Mouse (Mus musculus): ENCODE data around the gene Pnldc1. TPM values are rescaled to one million over a fixed set of nuclear protein-coding genes. Genes with fewer than 3 reads are reported as not detected.

The Pnldc1 gene
- 1 to 10 TPM; 2.0 to 3.2 TPM for total RNA-seq (2023)

DNA sequence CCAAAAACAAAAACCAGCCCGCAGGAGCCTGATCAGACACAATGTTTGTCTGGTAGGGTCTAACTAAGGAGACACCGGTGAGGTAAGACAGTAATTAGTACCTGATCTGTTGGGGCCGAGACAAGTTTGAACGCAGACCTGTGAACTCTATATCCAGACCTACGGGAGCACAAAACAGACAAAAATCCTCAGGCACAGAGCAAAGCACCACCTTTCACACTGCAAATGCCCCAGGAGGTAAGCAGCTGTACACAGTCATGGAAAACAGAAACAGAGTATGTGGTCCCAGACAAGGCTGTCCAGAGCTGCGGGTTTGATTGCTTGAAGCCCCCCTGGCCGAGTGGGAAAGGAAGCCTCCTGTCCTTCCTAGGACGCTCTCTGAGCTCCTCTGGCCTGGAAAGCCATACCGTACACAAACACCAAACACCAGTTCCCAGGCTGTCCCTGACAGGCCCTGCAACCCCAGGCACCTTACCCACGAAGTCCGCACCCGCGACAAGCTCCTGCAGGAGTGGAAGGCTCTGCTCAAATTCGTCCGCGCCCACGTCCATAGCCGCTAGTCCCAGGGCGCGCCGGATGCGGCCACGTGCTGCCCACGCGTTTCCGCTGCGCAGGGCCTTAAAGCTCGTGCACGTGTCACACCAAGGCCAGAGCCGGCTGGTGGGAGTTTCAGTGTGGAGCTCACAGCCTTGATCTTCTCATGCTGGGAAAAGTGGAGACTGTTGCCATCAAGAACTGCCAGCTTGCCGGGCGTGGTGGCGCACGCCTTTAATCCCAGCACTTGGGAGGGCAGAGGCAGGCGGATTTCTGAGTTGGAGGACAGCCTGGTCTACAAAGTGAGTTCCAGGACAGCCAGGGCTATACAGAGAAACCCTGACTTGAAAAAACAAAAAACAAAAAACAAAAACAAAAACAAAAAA, at the start of gene Pnldc1:
Pnldc1 (minus strand) TSS at position 870 of the 920 bp plus-strand sequence.

DNA sequence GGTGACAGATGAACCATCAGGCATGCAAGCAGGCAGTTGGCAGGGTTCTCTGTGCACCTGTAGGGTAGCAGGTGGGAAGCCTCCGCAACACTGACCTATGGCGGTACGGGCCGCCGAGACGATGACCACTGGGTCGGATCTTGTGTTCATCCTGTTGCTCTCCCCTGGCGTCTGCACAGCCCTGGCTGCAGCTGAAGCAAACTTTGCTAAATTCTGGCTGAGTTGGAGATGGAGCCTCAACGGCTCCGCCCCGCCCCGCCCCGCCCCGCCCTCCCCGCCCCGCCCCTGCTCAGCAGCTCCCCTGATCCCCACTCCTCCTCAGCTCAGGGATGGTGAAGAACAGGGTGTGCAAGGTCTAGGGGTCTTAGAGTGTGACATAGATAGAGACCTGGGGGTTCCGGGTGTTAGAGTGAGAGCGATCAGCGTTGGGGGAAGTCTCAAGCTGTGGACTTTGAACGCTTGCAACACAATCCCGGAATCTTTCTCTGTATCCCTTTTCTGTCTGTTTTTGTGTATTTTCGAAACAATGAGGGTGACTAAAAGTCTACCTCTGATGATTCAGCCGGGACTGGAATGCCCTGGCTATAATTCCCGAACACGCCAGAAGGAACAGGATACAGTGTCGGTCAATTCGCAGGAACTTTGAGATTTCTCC, 30.2 kb upstream of the Pnldc1 start, which contains the start of gene Acat3:
Acat3 (minus strand) TSS at position 450 of the 655 bp plus-strand sequence.

GRCm38 (mm10) chr17:12915881-12916583, 6.0 kb upstream of the Pnldc1 start, which contains the start of gene Mrpl18:
Gene Mrpl18, minus strand, starts transcription at chr17:12916345.

GRCm38 (mm10) chr17:12915488-12915880, 5.5 kb upstream of the Pnldc1 start, which contains the start of gene Tcp1:
Gene Tcp1, plus strand, starts transcription at chr17:12915701.

GRCm38 (mm10) chr17:12875734-12876133, 34.3 kb downstream of the Pnldc1 start, which contains the start of gene Mrgprh:
Gene Mrgprh, plus strand, starts transcription at chr17:12876034.

DNA sequence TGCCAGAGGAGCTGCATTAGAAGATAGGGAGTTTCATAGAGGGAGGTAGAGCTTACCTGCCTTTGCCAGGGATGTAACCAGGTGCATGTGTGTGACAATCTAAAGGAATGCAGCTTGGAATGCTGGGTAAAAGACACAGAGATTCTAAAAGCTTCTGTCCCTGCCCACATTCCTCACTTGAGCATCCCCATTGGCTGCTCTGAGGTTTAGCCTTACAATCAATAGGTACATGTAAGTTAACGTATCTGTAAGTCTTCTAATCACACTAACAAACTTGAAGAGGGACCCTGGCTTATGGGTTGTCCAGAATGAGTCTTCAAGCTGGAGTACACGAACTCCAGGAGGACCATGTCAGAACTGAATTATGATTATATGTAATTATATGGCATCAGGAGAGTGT, 42.0 kb downstream of the Pnldc1 start, which contains the start of gene Mas1:
Mas1 (minus strand) TSS at position 101 of the 400 bp plus-strand sequence.

Other genes starting within 250 kb of the Pnldc1 start
- gene Slc22a1, start 234.4 kb downstream of the Pnldc1 start, total RNA-seq (2023), result not detected
- gene Igf2r, start 140.6 kb downstream of the Pnldc1 start, total RNA-seq (2023), result 10 to 100 TPM in 1 of 2 experiments, 1 to 10 TPM in 1; 9.7 to 13.7 TPM
- gene Mas1, start 42.1 kb downstream of the Pnldc1 start, total RNA-seq (2023), result not detected
- not detected for gene Mrgprh, start 34.2 kb downstream of the Pnldc1 start, total RNA-seq (2023)
- 100 to 1,000 TPM; 233 to 244 TPM for gene Tcp1, start 5.5 kb upstream of the Pnldc1 start, total RNA-seq (2023)
- gene Mrpl18, start 6.1 kb upstream of the Pnldc1 start, total RNA-seq (2023), result 10 to 100 TPM; 40.7 to 44.4 TPM
- not detected for gene Acat3, start 30.4 kb upstream of the Pnldc1 start, total RNA-seq (2023)
- 10 to 100 TPM; 16.9 to 23.9 TPM for gene Acat2, start 50.5 kb upstream of the Pnldc1 start, total RNA-seq (2023)
- gene Wtap, start 83.9 kb upstream of the Pnldc1 start, total RNA-seq (2023), result 100 to 1,000 TPM; 117 to 123 TPM
- gene Sod2, start 96.6 kb upstream of the Pnldc1 start, total RNA-seq (2023), result 10 to 100 TPM; 89.3 to 95.3 TPM
- gene Gpr31b, start 142.1 kb upstream of the Pnldc1 start, total RNA-seq (2023), result under 1 TPM in 1 of 2 experiments, not detected in 1; 0.59 TPM
- not detected for gene Tcp10b, start 150.9 kb upstream of the Pnldc1 start, total RNA-seq (2023)
- not detected for gene Unc93a, start 221.6 kb upstream of the Pnldc1 start, total RNA-seq (2023)